In genomic region chr15:74162437-74162763, GRCm38 (mm10) we compare ENCODE assay signal across 21 mouse cellular contexts.
DNase-seq lines count a peak whose midpoint lies in the region; ATAC-seq lines count a peak whose summit lies in the region.
"Had no signal": no experiment of that assay in that cellular context is flagged by ENCODE, and none has a peak within 500 bp of the region (broad histone marks: within the 10 kb centered on the region; RNA-seq: fewer than 3 reads in every experiment).

No protein-coding gene starts in this region.

- DNase-seq in midbrain, embryonic 11.5 days (ENCODE audit: low spot score, missing footprints), result peak; percentile 87
- DNase-seq in embryo, embryonic 9.5 days (ENCODE audit: extremely low spot score), result no peak
- DNase-seq in heart, postnatal 4 days, result no peak
- no peak for DNase-seq in frontal cortex, postnatal 25 days (ENCODE audit: low spot score in 2 of 2)
- DNase-seq: cerebellum, adult 2 months; gastrocnemius, postnatal 25 days; kidney, adult 18-20 months; left cerebral cortex, postnatal 4 days; lung, adult 18-20 months; thymus, postnatal 36 days had no signal

- no peaks in the 10 kb centered on the region for H3K9me3 ChIP-seq in forebrain, embryonic 12.5 days
- no peaks in the 10 kb centered on the region for H3K9me3 ChIP-seq in forebrain, embryonic 16.5 days (ENCODE audit: control insufficient read depth, low read length)
- no peaks in the 10 kb centered on the region for H3K9me3 ChIP-seq in midbrain, embryonic 11.5 days (ENCODE audit: control insufficient read depth, low read length)
- H3K9me3 ChIP-seq in neural tube, embryonic 14.5 days (ENCODE audit: control insufficient read depth, low read length), result no peaks in the 10 kb centered on the region
- H3K9me3 ChIP-seq: embryonic facial prominence, embryonic 12.5 days; megakaryocyte, embryonic 14.5 days had no signal

- peak; percentile 57 for ATAC-seq in forebrain, embryonic 12.5 days (ENCODE audit: low FRiP score)
- ATAC-seq in forebrain, embryonic 16.5 days, result peak; percentile 69
- peak; percentile 5; the same call in 1 of the 2 replicates for ATAC-seq in midbrain, embryonic 11.5 days (ENCODE audit: low FRiP score)
- 0 out of 2 replicates have a peak, but pooled peaks have one; percentile 23 for ATAC-seq in neural tube, embryonic 14.5 days (ENCODE audit: low read depth)

- peak overlapping the region; percentile 86 for H3K27ac ChIP-seq in forebrain, embryonic 12.5 days
- H3K27ac ChIP-seq in forebrain, embryonic 16.5 days (ENCODE audit: low read length), result peak overlapping the region; percentile 75
- no peak overlapping the region for H3K27ac ChIP-seq in midbrain, embryonic 11.5 days (ENCODE audit: low read depth, low read length)
- H3K27ac ChIP-seq in neural tube, embryonic 14.5 days (ENCODE audit: low read depth, low read length), result no peak overlapping the region; the same call in 1 of the 2 replicates
- H3K27ac ChIP-seq: embryonic facial prominence, embryonic 12.5 days; kidney, postnatal 0 days; layer of hippocampus, adult 2 months; stomach, postnatal 0 days had no signal

- H3K4me2 ChIP-seq in forebrain, embryonic 12.5 days, result peak overlapping the region; percentile 15; the same call in 1 of the 2 replicates
- no peak overlapping the region for H3K4me2 ChIP-seq in forebrain, embryonic 16.5 days (ENCODE audit: low read length)
- H3K4me2 ChIP-seq in midbrain, embryonic 11.5 days, result no peak overlapping the region
- no peak overlapping the region for H3K4me2 ChIP-seq in neural tube, embryonic 14.5 days (ENCODE audit: low read depth, low read length)
- H3K4me2 ChIP-seq: embryonic facial prominence, embryonic 12.5 days; liver, embryonic 11.5 days had no signal

- H3K9ac ChIP-seq in forebrain, embryonic 12.5 days, result no peak overlapping the region
- peak overlapping the region; percentile 19; the same call in 1 of the 2 replicates for H3K9ac ChIP-seq in forebrain, embryonic 16.5 days (replicated peaks; ENCODE audit: low read depth, low read length)
- no peak overlapping the region for H3K9ac ChIP-seq in midbrain, embryonic 11.5 days (ENCODE audit: low read length)
- H3K9ac ChIP-seq in neural tube, embryonic 14.5 days (replicated peaks; ENCODE audit: low read depth, low read length), result no peak overlapping the region
- H3K9ac ChIP-seq: embryonic facial prominence, embryonic 12.5 days had no signal

- no peak overlapping the region for H3K4me3 ChIP-seq in forebrain, embryonic 12.5 days (replicated peaks)
- no peak overlapping the region for H3K4me3 ChIP-seq in forebrain, embryonic 16.5 days (replicated peaks; ENCODE audit: low read length)
- no peak overlapping the region for H3K4me3 ChIP-seq in midbrain, embryonic 11.5 days (ENCODE audit: low read depth, low read length)
- no peak overlapping the region for H3K4me3 ChIP-seq in neural tube, embryonic 14.5 days (ENCODE audit: low read depth, low read length)
- H3K4me3 ChIP-seq: embryonic facial prominence, embryonic 12.5 days; erythroblast, embryonic 14.5 days; layer of hippocampus, adult 2 months; megakaryocyte, embryonic 14.5 days; myocyte had no signal

- 13% methylated on average over 8 of the region's 8 CpGs for WGBS in forebrain, embryonic 12.5 days
- 9% methylated on average over 8 of the region's 8 CpGs for WGBS in forebrain, embryonic 16.5 days
- WGBS in midbrain, embryonic 11.5 days, result 54% methylated on average over 8 of the region's 8 CpGs
- WGBS in neural tube, embryonic 14.5 days, result 16% methylated on average over 8 of the region's 8 CpGs

- H3K36me3 ChIP-seq in forebrain, embryonic 12.5 days (replicated peaks), result no peaks in the 10 kb centered on the region
- H3K36me3 ChIP-seq in forebrain, embryonic 16.5 days (ENCODE audit: control insufficient read depth, insufficient read depth), result no peaks in the 10 kb centered on the region
- no peaks in the 10 kb centered on the region for H3K36me3 ChIP-seq in midbrain, embryonic 11.5 days (ENCODE audit: control insufficient read depth, insufficient read depth, low read length)
- no peaks in the 10 kb centered on the region for H3K36me3 ChIP-seq in neural tube, embryonic 14.5 days (ENCODE audit: control insufficient read depth, insufficient read depth, low read length)
- H3K36me3 ChIP-seq: embryonic facial prominence, embryonic 12.5 days had no signal

- H3K4me1 ChIP-seq in forebrain, embryonic 12.5 days, result peaks cover 54% of the 10 kb centered on the region
- H3K4me1 ChIP-seq in forebrain, embryonic 16.5 days (replicated peaks; ENCODE audit: control insufficient read depth, insufficient read depth, low read length), result peaks cover 32% of the 10 kb centered on the region
- H3K4me1 ChIP-seq in midbrain, embryonic 11.5 days (ENCODE audit: control insufficient read depth, insufficient read depth, low read length), result peaks cover 19% of the 10 kb centered on the region
- H3K4me1 ChIP-seq in neural tube, embryonic 14.5 days (ENCODE audit: control insufficient read depth, insufficient read depth, low read length), result peaks cover 18% of the 10 kb centered on the region
- H3K4me1 ChIP-seq: megakaryocyte, embryonic 14.5 days had no signal

- no peaks in the 10 kb centered on the region for H3K27me3 ChIP-seq in forebrain, embryonic 12.5 days
- H3K27me3 ChIP-seq in forebrain, embryonic 16.5 days (replicated peaks; ENCODE audit: control insufficient read depth, insufficient read depth, low read length), result no peaks in the 10 kb centered on the region
- no peaks in the 10 kb centered on the region for H3K27me3 ChIP-seq in midbrain, embryonic 11.5 days (ENCODE audit: control insufficient read depth, insufficient read depth, low read length)
- no peaks in the 10 kb centered on the region for H3K27me3 ChIP-seq in neural tube, embryonic 14.5 days (ENCODE audit: control insufficient read depth, insufficient read depth, low read length)
- H3K27me3 ChIP-seq: embryonic facial prominence, embryonic 12.5 days had no signal

Comparison
In these comparisons a context has a peak if more than half of its experiments do, and no peak if none do; other contexts are left out.
1. ATAC-seq: peak in every context shown above with its lines; median percentile 69 in forebrain, embryonic 16.5 days; 57 in forebrain, embryonic 12.5 days; 23 in neural tube, embryonic 14.5 days; 5 in midbrain, embryonic 11.5 days.
2. H3K27ac ChIP-seq: peak in forebrain, embryonic 12.5 days (single experiment) and forebrain, embryonic 16.5 days (single experiment); none in midbrain, embryonic 11.5 days (single experiment) and neural tube, embryonic 14.5 days (single experiment).